Mouse (Mus musculus): Measurements from ENCODE around the gene Camk1. TPM values are rescaled to one million over a fixed set of nuclear protein-coding genes. Genes with fewer than 3 reads are reported as not detected.

The Camk1 gene
- polyA plus RNA-seq, 1 experiment from 2014 or later: 18.2 TPM

Other genes with a start within 250 kb of the Camk1 start
- 0.22 and 0.23 TPM in 2 replicates for gene Lhfpl4, start 148.6 kb downstream of the Camk1 start, polyA plus RNA-seq (2015; fragmentation: Nextera tagmentation; extraction: Ambion mirVana)
- gene Mtmr14, start 106.1 kb downstream of the Camk1 start, polyA plus RNA-seq (2015; fragmentation: Nextera tagmentation; extraction: Ambion mirVana): 19.3 and 21.7 TPM in 2 replicates
- gene Cpne9, start 61.7 kb downstream of the Camk1 start, polyA plus RNA-seq (2015; fragmentation: Nextera tagmentation; extraction: Ambion mirVana): not detected in 2 replicates
- 7.8 and 10.3 TPM in 2 replicates for gene Brpf1, start 36.8 kb downstream of the Camk1 start, polyA plus RNA-seq (2015; fragmentation: Nextera tagmentation; extraction: Ambion mirVana)
- 5.2 and 5.4 TPM in 2 replicates for gene Ogg1, start 17.0 kb downstream of the Camk1 start, polyA plus RNA-seq (2015; fragmentation: Nextera tagmentation; extraction: Ambion mirVana)
- gene Tada3, start 33.9 kb upstream of the Camk1 start, polyA plus RNA-seq (2015; fragmentation: Nextera tagmentation; extraction: Ambion mirVana): 17.8 and 18.7 TPM in 2 replicates
- 188 and 202 TPM in 2 replicates for gene Arpc4, start 34.1 kb upstream of the Camk1 start, polyA plus RNA-seq (2015; fragmentation: Nextera tagmentation; extraction: Ambion mirVana)
- gene Ttll3, start 45.3 kb upstream of the Camk1 start, polyA plus RNA-seq (2015; fragmentation: Nextera tagmentation; extraction: Ambion mirVana): 0.98 and 1.3 TPM in 2 replicates
- gene Rpusd3, start 75.4 kb upstream of the Camk1 start, polyA plus RNA-seq (2015; fragmentation: Nextera tagmentation; extraction: Ambion mirVana): 11.8 and 16.5 TPM in 2 replicates
- not detected in 2 replicates for gene Cidec, start 91.8 kb upstream of the Camk1 start, polyA plus RNA-seq (2015; fragmentation: Nextera tagmentation; extraction: Ambion mirVana)
- gene Jagn1, start 98.6 kb upstream of the Camk1 start, polyA plus RNA-seq (2015; fragmentation: Nextera tagmentation; extraction: Ambion mirVana): 31.7 and 33.1 TPM in 2 replicates
- 0.09 and 0.33 TPM in 2 replicates for gene Il17re, start 114.5 kb upstream of the Camk1 start, polyA plus RNA-seq (2015; fragmentation: Nextera tagmentation; extraction: Ambion mirVana)
- gene Il17rc, start 127.4 kb upstream of the Camk1 start, polyA plus RNA-seq (2015; fragmentation: Nextera tagmentation; extraction: Ambion mirVana): 9.1 and 12.0 TPM in 2 replicates
- gene Creld1, start 139.3 kb upstream of the Camk1 start, polyA plus RNA-seq (2015; fragmentation: Nextera tagmentation; extraction: Ambion mirVana): 7.1 and 7.6 TPM in 2 replicates
- 0.03 and 0.07 TPM in 2 replicates for gene Prrt3, start 157.9 kb upstream of the Camk1 start, polyA plus RNA-seq (2015; fragmentation: Nextera tagmentation; extraction: Ambion mirVana)
- gene Emc3, start 187.7 kb upstream of the Camk1 start, polyA plus RNA-seq (2015; fragmentation: Nextera tagmentation; extraction: Ambion mirVana): 40.9 and 41.2 TPM in 2 replicates
- gene Fancd2, start 187.7 kb upstream of the Camk1 start, polyA plus RNA-seq (2015; fragmentation: Nextera tagmentation; extraction: Ambion mirVana): 7.5 and 8.4 TPM in 2 replicates

Data from liver, embryonic 15.5 days (tissue).